Mouse (Mus musculus) adrenal gland, postnatal 25 days (tissue): ENCODE measurements around the gene Abhd11. TPM values are rescaled to one million over a fixed set of nuclear protein-coding genes. Genes with fewer than 3 reads are reported as not detected.
"Not testable (repeated sequence)": the region's sequence is repeated elsewhere in the genome, so short reads cannot be mapped to it uniquely, and the experiment has no call there.

Experiments used
- DNase-seq: peaks from one replicate; pipeline ENCODE4 v3.0.0; 2021; ENCODE audit warnings: mixed read lengths
- long read RNA-seq: library from polyadenylated mRNA; stranded (forward); transcript quantifications from one replicate; pipeline ENCODE4 v2.0.0, GENCODE M21; 2021
- total RNA-seq: library from RNA; stranded (reverse); gene quantifications from 2 replicates; pipeline ENCODE4 v1.2.3, GENCODE M21; 2021

The Abhd11 gene
- 54.5 and 61.8 TPM in 2 replicates for total RNA-seq
- long read RNA-seq, transcript Abhd11-201 (6 exons, 1,493 nt) = major isoform, 52 of 63 reads
- long read RNA-seq, transcript Abhd11-206 (5 exons, 1,473 nt) = minor isoform, 8 of 63 reads
- long read RNA-seq, partial matches to known transcripts = 0 of 63 reads
- long read RNA-seq, other reads (novel, unspliced or antisense) = 2 of 63 reads

GRCm38 (mm10) chr5:135008671-135009589 lies at the start of gene Abhd11:
Gene Abhd11 (plus strand): TSS chr5:135009152.
- DNase-seq = peak; percentile 94

DNA sequence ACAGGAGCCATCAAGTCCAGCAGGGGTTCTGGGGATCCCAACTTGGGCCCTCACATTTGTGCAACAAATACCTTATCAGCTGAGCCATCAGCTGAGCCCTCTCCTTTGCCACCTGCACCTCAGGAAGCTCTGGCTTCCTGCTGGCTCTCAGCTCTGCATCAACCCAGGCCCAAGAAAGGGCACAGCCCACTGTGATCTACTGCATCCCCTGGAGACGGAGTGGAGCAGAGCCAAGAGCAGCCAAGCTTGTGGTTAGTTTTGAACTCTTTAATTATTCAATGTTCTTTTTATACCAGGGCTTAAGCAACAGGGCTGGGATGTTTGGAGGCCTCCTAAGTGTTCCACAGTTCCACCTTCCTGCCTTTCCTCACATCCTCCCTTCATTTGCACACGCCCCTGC lies 48.5 kb upstream of the Abhd11 start:
- DNase-seq = no peak

DNA sequence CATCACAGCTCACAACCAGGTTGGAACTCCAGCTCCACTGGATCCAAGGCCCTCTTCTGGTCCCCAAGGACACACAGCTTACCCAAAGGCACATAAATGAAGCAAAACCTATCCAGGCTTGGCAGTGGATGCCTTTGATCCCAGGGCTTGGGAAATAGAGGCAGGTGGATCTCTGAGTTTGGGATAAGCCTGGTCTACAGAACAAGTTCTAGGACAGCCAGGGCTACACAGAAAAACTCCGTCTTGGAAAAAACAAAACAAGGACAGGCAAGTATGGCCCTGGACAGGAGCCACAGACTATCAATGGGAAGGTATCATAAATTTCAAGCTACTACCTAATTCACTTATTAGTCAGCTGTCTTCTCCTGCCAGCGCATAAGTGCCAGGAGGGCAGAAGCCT lies 47.4 kb upstream of the Abhd11 start:
- no peak for DNase-seq

- no peak for DNase-seq
Measured at GRCm38 (mm10) chr5:134963546-134963945, 45.4 kb upstream of the Abhd11 start.

GRCm38 (mm10) chr5:134964655-134965054 lies 44.3 kb upstream of the Abhd11 start:
- not testable (repeated sequence) for DNase-seq

DNA sequence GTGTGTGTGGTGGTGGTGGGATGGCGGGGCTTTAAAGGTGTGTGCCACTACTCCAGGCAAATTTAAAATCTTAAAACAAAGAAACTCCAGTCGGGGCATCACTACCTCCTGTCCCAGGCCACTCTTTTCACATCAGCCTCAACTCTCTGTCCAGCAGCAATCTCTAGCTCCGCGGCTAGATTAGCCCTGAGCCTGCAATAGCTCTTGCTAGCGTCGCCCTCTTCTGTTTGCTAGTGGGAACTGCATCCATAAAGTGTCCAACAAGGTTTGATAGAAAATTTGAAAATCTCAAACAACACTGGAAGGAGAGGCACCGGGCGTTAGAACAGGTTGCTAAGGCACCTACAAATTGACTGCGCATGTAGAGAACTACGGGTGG lies 43.5 kb upstream of the Abhd11 start:
- DNase-seq = peak; percentile 63

GRCm38 (mm10) chr5:134965852-134966821 lies 42.8 kb upstream of the Abhd11 start:
- DNase-seq = peak; percentile 49

DNA sequence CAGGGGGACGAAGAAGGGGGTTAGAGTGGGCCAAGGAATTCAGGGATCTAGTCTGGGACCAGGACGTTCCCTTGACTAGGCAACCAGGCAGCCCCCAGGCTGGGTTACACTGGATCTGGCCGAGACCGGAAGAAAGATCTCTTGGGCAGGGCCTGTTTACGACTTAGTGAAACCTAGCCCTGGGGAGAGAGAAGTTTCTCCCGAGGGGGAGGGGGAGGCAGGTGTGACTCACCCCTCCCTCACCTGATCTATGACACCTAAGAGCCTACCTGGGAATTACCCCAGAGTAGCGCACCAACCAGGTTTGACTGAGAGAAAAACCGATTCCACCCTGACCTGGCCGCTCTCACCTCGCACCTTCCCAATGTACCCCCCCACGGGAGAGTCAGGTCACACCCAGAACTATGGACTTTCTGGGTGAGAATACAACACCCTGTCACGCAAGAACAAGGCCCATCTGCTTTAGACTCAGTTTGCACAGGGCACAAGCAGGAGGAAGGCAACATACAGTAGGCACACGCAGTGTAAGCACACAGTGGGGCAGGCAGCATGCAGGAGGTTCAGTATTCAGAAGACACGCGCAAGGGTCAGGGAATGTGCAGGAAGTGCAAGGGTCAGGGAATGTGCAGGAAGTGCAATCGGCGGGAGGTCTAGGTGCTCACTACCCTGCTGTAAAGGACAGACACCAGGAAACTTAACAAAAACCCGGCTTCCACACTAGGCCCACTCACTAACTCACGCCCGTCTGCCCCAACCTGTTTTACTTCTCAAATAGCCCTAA lies 41.6 kb upstream of the Abhd11 start:
- no peak for DNase-seq

DNA sequence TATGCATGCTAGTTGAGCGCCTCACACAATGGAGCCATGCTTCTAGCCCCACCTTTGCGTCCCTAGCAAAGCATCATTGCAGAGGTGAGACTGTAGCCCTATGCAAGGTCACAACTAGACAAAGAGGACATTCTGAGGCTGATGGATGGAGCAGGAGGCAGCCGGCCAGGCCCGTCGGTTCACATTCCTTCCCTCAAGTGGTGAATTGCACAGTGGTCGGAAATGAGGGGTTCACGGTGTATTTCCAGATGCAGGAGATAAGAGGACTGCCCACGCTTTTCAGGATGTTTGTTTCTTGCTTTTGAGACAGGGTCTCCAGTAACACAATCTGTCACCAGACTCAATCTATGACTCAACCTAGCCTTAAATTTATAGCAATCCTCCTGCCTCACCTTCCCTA lies 38.3 kb upstream of the Abhd11 start:
- no peak for DNase-seq

DNA sequence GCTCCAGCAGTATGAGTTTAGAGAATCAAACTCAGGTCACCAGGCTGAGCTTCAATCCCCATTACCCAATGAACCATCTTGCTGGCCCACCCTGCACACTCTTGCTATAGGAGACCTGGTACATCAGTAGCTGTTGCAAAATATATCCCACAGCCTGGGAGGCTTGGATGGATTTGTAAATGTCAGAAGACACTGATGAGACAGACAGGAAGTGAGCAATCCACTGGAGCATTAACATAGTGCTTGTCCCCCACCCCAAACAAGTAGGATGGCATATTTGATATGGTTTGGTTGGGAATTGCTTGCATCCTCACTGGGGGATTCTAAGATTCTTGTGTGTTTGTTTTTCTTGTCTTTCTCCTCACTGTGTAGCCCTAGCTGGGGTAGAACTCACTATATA lies 35.9 kb upstream of the Abhd11 start:
- no peak for DNase-seq

GRCm38 (mm10) chr5:134973526-134973925 lies 35.4 kb upstream of the Abhd11 start:
- DNase-seq = no peak

DNA sequence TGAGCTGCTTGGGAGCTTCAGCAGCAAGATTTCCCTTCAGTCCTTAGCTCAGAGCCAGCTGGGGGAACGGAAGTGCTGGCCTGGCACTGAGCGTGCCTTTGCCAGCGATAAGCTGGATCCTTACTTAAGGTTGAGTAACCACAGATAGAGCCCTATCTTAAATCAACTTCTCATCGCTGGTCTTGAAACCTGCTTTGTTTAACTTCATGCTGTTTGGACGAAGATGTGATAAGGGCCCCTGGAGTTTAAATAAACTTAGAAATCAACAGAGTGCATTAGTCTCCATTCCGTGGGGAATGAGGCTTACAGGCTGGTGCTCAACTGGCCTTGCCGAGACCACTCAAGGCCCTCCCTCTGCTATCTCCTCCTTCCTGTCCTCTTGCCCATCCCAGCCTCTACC lies 34.7 kb upstream of the Abhd11 start:
- no peak for DNase-seq

DNA sequence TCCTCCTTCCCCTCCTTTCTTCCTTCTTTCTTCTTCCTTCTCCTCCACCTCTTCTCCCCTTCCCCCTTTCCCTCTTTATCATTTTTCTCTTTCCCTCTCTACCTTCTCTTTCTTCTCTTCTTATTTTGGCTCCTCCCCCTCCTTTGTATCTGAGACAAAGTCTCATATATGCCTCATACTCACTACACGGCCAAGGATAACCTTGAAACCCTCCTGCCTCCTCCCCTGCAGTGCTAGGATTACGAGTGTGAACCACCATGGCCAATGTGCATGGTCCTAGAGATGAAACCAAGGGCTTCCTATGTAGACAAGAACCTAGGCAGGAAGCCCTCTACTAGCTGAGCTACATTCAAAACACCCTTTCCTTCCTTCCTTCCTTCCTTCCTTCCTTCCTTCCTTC lies 34.0 kb upstream of the Abhd11 start:
- DNase-seq = no peak

DNA sequence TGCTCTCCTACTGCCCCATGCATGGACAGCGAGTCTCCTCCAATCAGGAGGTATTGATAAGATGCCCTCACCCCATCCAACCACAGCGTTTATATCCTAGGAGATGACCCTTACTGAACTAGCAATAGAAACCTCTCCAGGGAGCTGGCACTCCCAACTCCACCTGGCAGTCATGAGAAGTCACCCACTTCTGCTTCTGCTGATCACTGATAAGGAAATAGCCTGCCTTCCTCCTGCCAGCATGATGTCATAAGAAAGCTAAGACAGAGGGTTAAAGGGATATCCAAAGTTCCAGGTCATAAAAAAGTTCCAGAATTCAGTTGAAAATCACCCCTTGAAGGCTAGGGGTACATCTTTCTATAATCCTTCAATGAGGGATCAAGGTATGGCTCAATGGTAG lies 32.8 kb upstream of the Abhd11 start:
- DNase-seq = no peak

DNA sequence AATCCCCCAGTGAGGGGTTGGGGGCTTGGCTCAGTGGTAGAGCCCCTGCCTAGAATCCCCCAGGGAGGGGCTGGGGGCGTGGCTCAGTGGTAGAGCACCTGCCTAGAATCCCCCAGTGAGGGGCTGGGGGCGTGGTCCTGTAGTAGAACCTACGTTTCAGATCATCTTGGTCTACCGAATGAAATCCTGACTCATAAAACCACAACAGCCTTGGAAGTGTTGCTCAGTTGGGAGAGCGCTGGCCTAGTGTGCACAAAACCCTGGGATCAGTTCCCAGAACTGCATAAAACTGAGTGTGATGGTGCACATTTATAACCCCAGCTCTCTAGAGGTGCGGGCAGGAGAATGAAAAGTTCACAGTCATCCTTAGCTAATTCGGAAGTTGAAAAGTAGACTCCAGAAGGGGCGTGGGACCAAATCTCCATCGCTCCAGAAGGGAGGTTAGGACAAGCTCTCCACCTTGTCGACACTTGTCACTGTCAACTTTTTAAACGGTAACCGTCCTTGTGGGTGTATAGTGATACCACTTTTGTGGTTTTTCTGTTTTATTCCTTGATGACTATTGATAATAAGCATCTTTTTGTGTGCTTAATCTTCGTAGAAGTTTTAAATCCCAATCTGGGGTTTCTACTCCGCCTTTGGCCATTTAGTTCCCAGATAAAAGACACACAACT lies 32.2 kb upstream of the Abhd11 start:
- no peak for DNase-seq

DNA sequence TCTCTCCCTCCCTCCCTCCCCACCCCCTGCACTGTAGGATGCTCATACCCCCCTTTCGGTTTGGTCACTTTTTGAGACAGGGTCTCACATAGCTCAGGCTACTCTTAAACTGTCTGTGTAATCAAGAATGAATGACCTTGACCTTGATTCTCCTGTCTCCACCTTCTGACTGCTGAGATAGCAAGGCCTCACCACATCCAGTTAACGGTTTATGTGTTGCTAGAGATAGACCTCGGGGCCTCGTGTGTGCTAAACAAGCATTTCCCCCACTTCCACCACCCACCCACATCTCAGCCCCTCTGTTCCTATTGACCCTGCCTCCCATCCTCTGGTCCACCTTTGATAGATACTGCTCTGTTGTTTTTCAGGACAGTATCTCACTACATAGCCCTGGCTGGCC lies 31.1 kb upstream of the Abhd11 start:
- DNase-seq = no peak

DNA sequence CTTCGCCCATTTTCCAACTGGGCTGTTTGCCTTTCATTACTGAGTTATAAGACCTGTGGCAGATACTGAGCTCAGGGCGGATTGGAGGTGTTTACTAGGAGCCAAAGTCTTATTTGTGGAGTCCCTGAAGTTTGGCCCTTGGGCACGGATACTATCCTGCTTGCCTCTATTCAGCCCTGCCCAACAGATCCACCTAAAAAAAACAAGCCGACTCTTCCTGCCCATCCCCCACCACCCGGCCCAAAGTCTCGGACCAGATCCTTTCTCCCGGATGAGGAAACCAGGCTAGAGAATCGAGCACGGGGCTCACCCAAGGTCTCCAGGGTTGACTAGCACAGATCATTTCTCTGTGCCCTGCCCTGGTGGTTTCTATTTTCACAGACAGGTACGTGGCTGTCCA lies 27.8 kb upstream of the Abhd11 start:
- no peak for DNase-seq

DNA sequence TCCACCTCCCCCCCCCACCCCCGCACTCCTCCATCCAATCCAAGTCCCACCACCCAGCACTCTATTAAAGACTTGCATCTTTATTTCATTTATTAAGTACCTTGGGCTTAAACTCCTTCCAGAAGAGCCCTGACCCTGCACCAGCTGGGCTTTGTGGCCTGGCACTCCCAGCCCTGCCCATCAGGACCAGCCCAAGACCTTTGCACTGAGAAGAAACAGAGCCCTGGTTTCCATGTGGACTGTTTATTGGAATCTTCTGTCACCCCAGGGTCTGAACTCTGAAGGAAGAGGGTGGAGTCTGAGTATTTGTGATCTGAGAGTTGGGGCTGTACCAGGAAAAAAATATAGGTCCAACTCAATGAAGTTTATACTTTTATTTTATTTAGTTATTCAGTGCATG lies 25.8 kb upstream of the Abhd11 start:
- DNase-seq = no peak

GRCm38 (mm10) chr5:134983771-134984170 lies 25.2 kb upstream of the Abhd11 start:
- DNase-seq = no peak

GRCm38 (mm10) chr5:134985633-134986297 lies 23.2 kb upstream of the Abhd11 start, which contains the start of gene Cldn3:
Gene Cldn3 (plus strand): TSS chr5:134986214.
- DNase-seq = peak; percentile 20
